Mouse (Mus musculus) erythroblast, embryonic 14.5 days (primary cell): ENCODE measurements around the gene Ect2l.
"Not testable (repeated sequence)": the region's sequence is repeated elsewhere in the genome, so short reads cannot be mapped to it uniquely, and the experiment has no call there.

Experiments
- GATA1 ChIP-seq: IDR thresholded peaks from 2 replicates; pipeline ENCODE4 v1.6.1; 2012; ENCODE audit warnings: low read length, inconsistent platforms, mixed read lengths
- TAL1 ChIP-seq: IDR thresholded peaks from 3 replicates; pipeline ENCODE4 v1.6.1; 2012; ENCODE audit warnings: low read length, inconsistent platforms, mixed read lengths

DNA sequence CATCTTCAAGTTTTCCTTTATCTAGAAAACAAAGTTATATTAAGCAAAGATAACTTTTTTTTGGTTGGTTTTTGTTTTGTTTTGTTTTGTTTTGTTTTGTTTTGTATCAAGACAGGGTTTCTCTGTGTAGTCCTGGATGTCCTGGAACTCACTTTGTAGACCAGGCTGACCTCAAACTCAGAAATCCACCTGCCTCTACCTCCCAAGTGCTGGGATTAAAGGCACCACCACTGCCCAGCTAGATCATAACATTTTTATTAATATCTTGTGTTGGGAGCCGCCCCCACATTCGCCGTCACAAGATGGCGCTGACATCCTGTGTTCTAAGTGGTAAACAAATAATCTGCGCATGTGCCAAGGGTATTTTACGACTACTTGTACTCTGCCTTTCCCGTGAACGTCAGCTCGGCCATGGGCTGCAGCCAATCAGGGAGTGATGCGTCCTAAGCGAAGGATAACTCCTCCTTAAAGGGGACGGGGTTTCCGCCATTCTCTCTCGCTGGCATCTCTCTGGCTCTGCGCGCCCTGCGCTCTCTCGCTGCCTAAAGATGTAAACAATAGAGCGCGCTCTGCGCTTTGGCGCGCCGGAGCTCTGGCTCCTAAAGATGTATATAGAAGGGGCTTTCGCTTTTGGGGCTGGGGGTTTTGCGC lies 71.7 kb downstream of the Ect2l start:
- TF ChIP-seq GATA1, TAL1: not testable (repeated sequence)
